Mouse (Mus musculus) G1E (cell line): ENCODE measurements around the gene Copz1. TPM values are rescaled to one million over a fixed set of nuclear protein-coding genes. Genes with fewer than 3 reads are reported as not detected.

ENCODE experiments used
- ATAC-seq: 2 replicates; pipeline ENCODE4 v1.8.0; 2016; ENCODE audit warnings: mild to moderate bottlenecking; ENCODE audit not compliant: insufficient number of reproducible peaks, poor library complexity, low FRiP score, severe bottlenecking; ENCODE audit errors: extremely low read depth
- DNase-seq: peaks from one replicate; pipeline ENCODE4 v3.0.0; 2012; ENCODE audit warnings: low spot score
- H3K27me3 ChIP-seq: 2 replicates; pipeline ENCODE4 v1.6.1; 2012; ENCODE audit warnings: mild to moderate bottlenecking, low read length, inconsistent platforms; ENCODE audit not compliant: insufficient read depth
- H3K36me3 ChIP-seq: replicated peaks from 2 replicates; pipeline ENCODE3; 2012; ENCODE audit warnings: mild to moderate bottlenecking, inconsistent platforms
- H3K4me1 ChIP-seq: 2 replicates; pipeline ENCODE4 v1.6.1; 2012; ENCODE audit warnings: low read depth, low read length, inconsistent platforms, mixed read lengths; ENCODE audit not compliant: insufficient read depth
- H3K4me3 ChIP-seq: 2 replicates; pipeline ENCODE4 v1.5.1; 2012; ENCODE audit warnings: low read depth, mild to moderate bottlenecking, inconsistent platforms, low read length, moderate library complexity, mixed read lengths
- H3K9me3 ChIP-seq: replicated peaks from 2 replicates; pipeline ENCODE4 v1.6.1; 2012; ENCODE audit warnings: inconsistent platforms
- CTCF ChIP-seq: IDR thresholded peaks from 2 replicates; pipeline ENCODE4 v1.5.1; 2012; ENCODE audit warnings: low read depth, low read length, inconsistent platforms, mixed read lengths
- GATA1 ChIP-seq: IDR thresholded peaks from 2 replicates; pipeline ENCODE4 v1.6.1; 2012; ENCODE audit warnings: borderline replicate concordance, low read length, inconsistent platforms, mixed read lengths
- GATA2 ChIP-seq: IDR thresholded peaks from 2 replicates; pipeline ENCODE4 v1.6.1; 2012; ENCODE audit warnings: low read depth, low read length, inconsistent platforms, borderline replicate concordance
- POLR2AphosphoS5 ChIP-seq: IDR thresholded peaks from 2 replicates; pipeline ENCODE4 v1.6.1; 2012; ENCODE audit warnings: low read depth, low read length, inconsistent platforms; ENCODE audit not compliant: insufficient replicate concordance
- TAL1 ChIP-seq: conservative IDR thresholded peaks from 2 replicates; pipeline ENCODE4 v1.6.1; 2012; ENCODE audit warnings: low read depth, low read length, inconsistent platforms, mixed read lengths
- polyA plus RNA-seq: library from polyadenylated mRNA; stranded (reverse); fragments of >175 nt; gene quantifications from 2 replicates; pipeline ENCODE4 v1.2.3, GENCODE M21; 2012
- total RNA-seq, 2 experiments: library from RNA; stranded (forward) in 1 of 2; stranded (reverse) in 1 of 2; fragments of 200-1000 nt in 1 of 2; fragments of >200 nt in 1 of 2; fragmentation: Nextera tagmentation in 1 of 2; gene quantifications; 2 replicates each; pipeline ENCODE4 v1.2.3; 2014 to 2017

The Copz1 gene
- total and polyA plus RNA-seq, 3 experiments, result 97.2 to 494 (median 182) TPM

DNA sequence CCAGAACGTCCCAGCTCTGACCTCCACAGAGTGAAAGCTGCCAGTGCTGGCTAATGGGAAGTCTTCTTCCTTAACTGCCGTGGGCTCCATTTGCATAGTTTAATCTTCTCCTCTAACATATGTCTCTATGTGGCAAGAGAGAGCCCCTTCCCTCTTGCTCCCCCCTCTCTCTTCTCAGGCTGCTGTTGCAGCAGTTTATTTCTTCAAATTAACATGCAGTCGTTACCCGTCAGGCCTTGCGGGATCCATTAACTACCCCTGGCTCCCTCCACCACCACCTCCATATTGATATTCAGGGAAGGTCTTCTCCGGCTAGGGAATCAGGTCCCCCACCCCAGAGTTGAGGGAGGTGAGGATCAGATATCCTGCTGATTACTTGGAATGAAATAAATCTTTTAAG lies 24.8 kb downstream of the Copz1 start:
- H3K4me3 ChIP-seq, result no peak overlapping the region
- peaks cover 7% of the 10 kb centered on the region; the same call in 1 of the 2 replicates for H3K4me1 ChIP-seq
- DNase-seq, result no peak
- TF ChIP-seq GATA1 (no peak), POLR2AphosphoS5 (no peak), CTCF (no peak), TAL1 (no peak), GATA2 (no peak)
- no peaks in the 10 kb centered on the region for H3K9me3 ChIP-seq
- ATAC-seq, result no peak
- H3K36me3 ChIP-seq, result peaks cover 84% of the 10 kb centered on the region
- peaks cover 5% of the 10 kb centered on the region; the same call in 1 of the 2 replicates for H3K27me3 ChIP-seq

DNA sequence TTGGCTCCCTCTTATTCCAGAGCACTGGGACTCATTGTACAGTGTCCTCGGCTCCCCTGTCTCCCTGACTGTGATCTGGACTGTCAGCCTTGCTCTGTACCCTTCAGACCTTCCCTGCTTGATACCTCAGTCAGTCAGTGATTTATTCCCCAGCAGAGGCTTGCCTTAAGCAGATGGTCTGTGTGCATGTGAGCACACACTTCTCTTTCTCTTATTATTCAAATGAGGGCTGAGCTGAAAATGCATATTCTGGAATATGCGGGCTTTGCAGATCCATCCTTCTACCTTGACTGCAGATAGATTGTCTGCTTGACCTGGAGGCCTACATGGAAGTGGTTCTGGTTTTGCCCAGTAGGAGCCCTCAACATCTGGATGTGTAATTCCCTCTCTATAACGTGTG lies 25.5 kb downstream of the Copz1 start:
- peaks cover 77% of the 10 kb centered on the region for H3K36me3 ChIP-seq
- DNase-seq (no peak), ATAC-seq (no peak)
- H3K9me3 ChIP-seq, result no peaks in the 10 kb centered on the region
- TF ChIP-seq GATA2 (no peak), POLR2AphosphoS5 (no peak), GATA1 (no peak), CTCF (no peak), TAL1 (no peak)
- peaks cover 7% of the 10 kb centered on the region; the same call in 1 of the 2 replicates for H3K4me1 ChIP-seq
- peaks cover 12% of the 10 kb centered on the region for H3K27me3 ChIP-seq
- H3K4me3 ChIP-seq, result no peak overlapping the region

DNA sequence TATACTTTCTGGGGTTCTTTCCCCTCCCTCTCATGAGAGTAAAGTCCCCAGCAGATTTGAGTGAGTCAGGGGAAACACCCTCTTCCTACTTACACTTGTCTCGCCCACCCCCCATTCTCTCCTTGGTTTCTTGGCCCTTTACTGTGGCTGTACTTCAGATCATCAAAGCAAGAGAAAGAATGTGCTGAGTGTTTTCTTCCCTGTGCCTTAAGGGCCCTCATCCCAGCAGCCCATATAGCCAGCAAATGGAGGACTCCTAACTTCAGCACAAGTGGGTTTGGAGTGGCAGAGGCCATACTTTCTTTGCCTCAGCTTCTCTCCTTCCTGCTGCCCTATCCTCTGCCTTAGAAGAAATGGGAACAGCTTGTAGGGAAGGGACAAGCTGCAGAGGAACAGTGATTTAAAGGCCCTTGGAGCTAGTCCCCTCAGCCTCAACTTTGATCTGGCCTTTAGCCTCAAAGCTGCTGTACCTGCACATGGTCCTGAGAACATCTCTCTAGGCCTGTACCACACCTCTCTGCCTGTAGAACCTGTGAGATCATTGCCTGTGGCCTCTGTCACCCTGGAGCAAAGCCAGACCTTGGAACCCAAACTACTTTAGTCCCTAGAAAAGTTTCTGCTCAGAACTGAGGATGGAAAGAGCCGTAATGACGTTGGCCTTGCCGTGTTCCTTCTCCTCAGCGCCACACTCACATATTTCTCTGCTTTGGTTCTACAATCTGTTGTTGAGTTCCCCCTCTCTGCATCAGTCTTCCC lies 26.5 kb downstream of the Copz1 start:
- no peak overlapping the region for H3K4me3 ChIP-seq
- peaks cover 22% of the 10 kb centered on the region for H3K27me3 ChIP-seq
- TF ChIP-seq TAL1, result no peak
- TF ChIP-seq GATA1, result no peak
- DNase-seq (no peak), ATAC-seq (no peak)
- H3K9me3 ChIP-seq, result no peaks in the 10 kb centered on the region
- H3K4me1 ChIP-seq, result peaks cover 11% of the 10 kb centered on the region
- peaks cover 67% of the 10 kb centered on the region for H3K36me3 ChIP-seq

DNA sequence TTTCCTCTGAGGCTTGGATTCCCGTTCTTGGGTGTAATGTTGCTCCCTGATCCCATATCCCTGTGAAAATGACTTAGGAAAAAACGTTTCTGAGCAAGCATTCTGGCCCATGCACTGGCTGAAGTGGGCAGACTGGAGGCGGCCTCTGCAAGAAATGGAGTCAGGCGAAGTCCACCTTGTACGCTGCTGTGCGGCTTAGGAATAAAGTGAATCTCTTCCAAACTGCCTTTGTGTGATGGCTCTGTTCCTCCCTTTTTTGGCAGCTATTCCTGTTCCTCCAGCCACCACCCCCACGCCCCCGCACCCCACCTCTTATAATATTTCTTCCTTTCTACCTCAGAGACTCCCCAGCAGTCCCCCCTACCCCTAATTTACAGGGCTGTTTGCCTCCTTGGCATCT lies 27.1 kb downstream of the Copz1 start:
- peaks cover 28% of the 10 kb centered on the region for H3K27me3 ChIP-seq
- TF ChIP-seq POLR2AphosphoS5, result no peak
- no peak for DNase-seq
- no peak for ATAC-seq
- no peak overlapping the region for H3K4me3 ChIP-seq
- no peaks in the 10 kb centered on the region for H3K9me3 ChIP-seq
- peaks cover 17% of the 10 kb centered on the region for H3K4me1 ChIP-seq
- peaks cover 64% of the 10 kb centered on the region for H3K36me3 ChIP-seq

DNA sequence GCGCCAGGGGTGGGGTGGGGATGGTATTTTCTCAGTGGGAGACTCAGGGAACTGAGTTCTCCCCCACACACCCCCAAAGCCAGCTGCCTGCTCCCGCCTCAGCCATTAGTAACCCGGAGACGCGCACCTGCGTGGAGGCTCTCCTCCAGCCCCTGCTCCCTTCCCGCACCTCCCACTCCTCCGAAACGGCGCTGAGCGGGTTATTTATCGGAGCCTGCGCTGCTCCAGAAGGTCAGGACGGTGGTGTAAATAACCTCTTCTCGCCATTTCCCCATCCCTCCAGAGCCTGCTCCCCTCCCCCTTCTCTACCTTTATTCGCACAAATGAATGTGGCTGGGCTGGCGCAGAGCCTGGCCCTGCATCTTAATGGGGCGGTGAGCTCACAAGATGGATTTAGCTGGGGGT lies 27.6 kb downstream of the Copz1 start:
- peaks cover 32% of the 10 kb centered on the region for H3K27me3 ChIP-seq
- no peak for DNase-seq
- no peaks in the 10 kb centered on the region for H3K9me3 ChIP-seq
- H3K36me3 ChIP-seq, result peaks cover 61% of the 10 kb centered on the region
- no peak for ATAC-seq
- peaks cover 21% of the 10 kb centered on the region for H3K4me1 ChIP-seq
- no peak overlapping the region for H3K4me3 ChIP-seq
- TF ChIP-seq GATA2 (no peak), TAL1 (no peak), GATA1 (no peak), CTCF (no peak)

DNA sequence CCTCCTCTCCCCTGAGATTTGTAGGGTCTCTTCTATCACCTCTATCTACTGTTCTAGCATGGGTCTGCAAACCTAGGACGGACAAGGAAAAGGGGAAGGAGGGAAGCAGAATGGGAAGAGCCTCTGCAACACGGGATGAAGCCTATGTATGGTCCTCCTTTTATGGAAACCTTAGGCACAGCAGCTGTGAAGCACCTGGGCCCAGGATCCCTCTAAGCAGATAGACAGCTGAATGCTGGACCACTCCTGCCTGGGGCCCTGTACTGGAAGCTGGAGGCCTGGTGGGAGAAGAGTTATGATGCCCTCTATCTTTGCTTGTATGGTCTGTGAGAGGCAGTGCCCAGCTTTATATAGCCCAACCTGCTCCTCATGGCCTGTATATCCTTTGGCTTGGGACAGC lies 28.0 kb downstream of the Copz1 start:
- TF ChIP-seq POLR2AphosphoS5 (no peak), CTCF (no peak)
- Histone ChIP-seq H3K9me3 (no peaks in the 10 kb centered on the region), H3K27me3 (peaks cover 33% of the 10 kb centered on the region)

DNA sequence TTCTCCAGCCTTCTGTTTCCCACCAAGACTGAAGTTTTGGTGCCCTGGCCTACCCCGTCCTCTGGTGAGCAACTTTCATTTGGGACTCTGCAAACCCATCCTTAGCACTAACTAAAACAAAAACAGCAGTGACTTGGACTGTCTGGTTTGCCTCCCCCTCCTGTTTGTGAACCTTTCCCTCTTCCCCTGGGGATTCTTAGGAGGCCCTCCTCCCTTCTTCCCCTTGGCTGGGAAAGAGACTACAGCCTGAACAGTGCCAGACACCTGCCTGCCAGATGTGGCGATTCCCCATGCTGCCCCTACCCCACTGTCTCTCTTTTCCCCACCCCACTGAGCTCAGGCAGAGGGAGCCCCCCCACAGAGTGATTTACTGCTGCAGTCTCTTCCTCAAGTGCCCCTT lies 28.5 kb downstream of the Copz1 start:
- H3K36me3 ChIP-seq, result peaks cover 51% of the 10 kb centered on the region
- no peak overlapping the region for H3K4me3 ChIP-seq
- peaks cover 31% of the 10 kb centered on the region for H3K4me1 ChIP-seq
- ATAC-seq (no peak), DNase-seq (no peak)
- peaks cover 33% of the 10 kb centered on the region for H3K27me3 ChIP-seq
- H3K9me3 ChIP-seq, result no peaks in the 10 kb centered on the region
- TF ChIP-seq POLR2AphosphoS5 (no peak), CTCF (no peak), GATA2 (no peak), TAL1 (no peak), GATA1 (no peak)

More for the DNA sequence above, 28.0 kb downstream of the Copz1 start:
- Histone ChIP-seq H3K4me1 (peaks cover 26% of the 10 kb centered on the region), H3K4me3 (no peak overlapping the region), H3K36me3 (peaks cover 56% of the 10 kb centered on the region)
- DNase-seq, result no peak
- ATAC-seq, result no peak
